Mouse (Mus musculus): ENCODE data around the gene Akna.

Gene Akna

GRCm38 (mm10) chr4:63384262-63384661 is 18.9 kb downstream of the Akna start:
- no peak for ATAC-seq (ENCODE audit: low TSS enrichment)

DNA sequence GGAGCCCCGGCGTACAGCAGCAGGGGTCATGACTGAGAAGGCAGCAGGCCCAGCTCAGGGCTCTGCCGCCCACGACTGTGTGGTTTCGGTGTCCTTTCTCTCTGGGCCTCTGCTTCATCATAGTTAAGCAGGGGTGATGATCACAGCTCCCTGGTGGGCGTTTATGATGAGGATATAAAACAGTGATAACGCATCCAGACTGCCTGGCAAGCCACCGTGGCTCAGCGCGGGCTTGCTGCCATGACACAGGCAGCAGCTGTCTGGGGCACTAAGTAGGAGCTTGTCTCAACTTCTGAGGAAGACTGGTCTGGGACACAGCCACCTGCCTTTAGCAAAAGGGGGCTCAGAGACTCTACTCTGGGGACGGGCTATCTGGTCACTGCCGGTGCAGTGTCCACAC is 19.7 kb downstream of the Akna start:
- ATAC-seq (ENCODE audit: low TSS enrichment) = peak; percentile 27; the same call in 1 of the 2 replicates

- ATAC-seq (ENCODE audit: low TSS enrichment) = no peak
Measured at GRCm38 (mm10) chr4:63382676-63383369, 20.3 kb downstream of the Akna start.

- ATAC-seq (ENCODE audit: low TSS enrichment) = peak; percentile 41; the same call in 1 of the 2 replicates
Measured at GRCm38 (mm10) chr4:63377483-63377882, 25.7 kb downstream of the Akna start.

- no peak for ATAC-seq (ENCODE audit: low TSS enrichment)
Measured at GRCm38 (mm10) chr4:63375367-63375766, 27.8 kb downstream of the Akna start.

DNA sequence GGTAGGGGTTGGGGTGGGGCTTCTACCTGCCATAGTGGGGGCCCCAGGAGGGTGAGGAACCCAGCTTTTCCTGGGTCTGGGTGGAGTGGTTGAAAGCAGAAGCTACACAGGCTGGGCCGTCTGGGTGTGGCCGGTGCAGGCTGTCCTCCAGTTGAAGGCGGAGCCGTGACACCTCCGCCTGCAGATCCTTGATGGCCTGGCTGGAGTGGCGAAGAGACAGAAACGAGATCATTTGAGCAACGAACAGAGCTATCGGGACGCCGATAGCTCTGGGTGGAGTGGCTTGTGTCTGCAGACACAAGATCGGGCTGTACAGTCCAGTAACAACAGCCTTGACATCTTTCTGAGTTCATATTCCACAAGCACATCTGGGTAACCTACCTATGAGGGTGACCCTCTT is 28.8 kb downstream of the Akna start:
- no peak for ATAC-seq (ENCODE audit: low TSS enrichment)

DNA sequence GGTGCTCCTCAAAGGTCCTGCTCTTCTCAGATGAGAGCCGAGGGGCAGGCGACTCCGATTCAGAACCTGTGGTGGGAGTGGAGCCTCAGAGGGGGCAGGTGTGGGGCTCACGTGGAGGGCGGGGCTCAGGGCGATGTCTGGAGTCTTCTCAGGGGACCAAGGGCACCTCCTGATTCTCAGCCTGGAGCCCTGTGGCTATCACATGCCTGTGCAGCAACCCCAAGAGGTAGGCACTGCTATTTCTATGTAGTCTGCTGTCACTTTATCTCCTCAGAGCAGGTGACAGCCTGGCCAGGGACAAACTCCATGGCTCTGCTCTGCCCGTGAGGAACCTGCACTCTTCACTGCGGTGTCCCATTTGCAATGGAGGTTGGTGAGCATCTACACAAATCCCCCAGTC is 29.8 kb downstream of the Akna start:
- no peak for ATAC-seq (ENCODE audit: low TSS enrichment)

DNA sequence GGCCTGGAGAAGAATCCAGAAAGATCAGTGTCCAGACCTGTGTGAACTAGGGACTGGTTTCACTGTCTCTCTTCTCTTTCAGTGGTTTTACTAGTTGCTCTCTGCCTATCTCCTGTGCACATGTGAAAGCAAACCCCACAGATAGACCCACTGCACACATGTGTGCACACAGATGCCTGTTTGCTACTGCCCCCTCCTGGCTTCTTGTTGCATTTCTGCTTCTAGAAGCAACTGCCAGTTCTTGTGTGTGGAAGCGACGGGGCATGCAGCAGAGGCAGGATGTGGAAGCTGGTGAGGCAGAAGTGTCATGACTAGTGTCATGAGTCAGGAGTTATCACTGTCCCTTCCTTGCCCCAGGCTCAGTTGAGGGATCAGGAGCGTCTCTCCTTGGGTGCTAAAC is 31.3 kb downstream of the Akna start:
- ATAC-seq (ENCODE audit: low TSS enrichment) = peak; percentile 66

DNA sequence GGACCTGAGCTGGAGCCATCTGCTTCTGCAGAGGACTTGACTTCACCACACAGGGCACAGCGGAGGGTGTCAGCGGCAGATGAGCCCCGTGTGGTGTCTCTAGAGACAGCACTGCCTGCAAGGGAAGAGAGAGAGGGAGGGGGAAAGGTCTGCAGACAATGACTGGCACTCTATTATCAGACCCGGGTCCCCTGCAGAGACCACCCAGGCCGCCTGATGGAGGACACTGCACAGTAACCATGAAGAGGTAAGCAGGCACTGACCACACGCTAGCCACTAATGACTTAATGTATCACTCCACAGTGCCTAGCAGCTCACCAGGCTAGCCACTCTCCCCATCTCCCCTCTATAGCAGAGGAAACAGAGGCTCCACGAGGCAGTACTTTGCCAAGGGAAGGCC is 32.3 kb downstream of the Akna start:
- no peak for ATAC-seq (ENCODE audit: low TSS enrichment)

DNA sequence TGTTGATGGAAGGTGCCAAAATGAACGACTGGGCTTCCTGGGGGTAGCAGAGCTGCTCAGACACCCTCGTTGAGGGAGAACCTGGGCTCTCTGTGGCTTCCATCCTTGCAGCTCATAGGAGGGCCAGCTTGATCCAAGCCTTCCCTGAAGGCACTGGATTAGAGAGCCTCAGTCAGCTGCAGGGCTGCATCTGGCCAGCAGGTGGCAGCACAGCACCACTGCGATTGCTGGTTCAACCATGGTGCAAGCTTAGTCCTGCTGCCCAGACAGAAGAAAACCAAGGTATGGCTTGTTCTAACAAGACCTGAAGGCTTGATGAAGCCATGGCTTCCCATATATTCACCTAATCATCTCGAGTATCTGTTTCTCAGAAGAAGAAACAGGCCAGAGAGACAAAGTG is 34.6 kb downstream of the Akna start:
- peak; percentile 92 for ATAC-seq (ENCODE audit: low TSS enrichment)

DNA sequence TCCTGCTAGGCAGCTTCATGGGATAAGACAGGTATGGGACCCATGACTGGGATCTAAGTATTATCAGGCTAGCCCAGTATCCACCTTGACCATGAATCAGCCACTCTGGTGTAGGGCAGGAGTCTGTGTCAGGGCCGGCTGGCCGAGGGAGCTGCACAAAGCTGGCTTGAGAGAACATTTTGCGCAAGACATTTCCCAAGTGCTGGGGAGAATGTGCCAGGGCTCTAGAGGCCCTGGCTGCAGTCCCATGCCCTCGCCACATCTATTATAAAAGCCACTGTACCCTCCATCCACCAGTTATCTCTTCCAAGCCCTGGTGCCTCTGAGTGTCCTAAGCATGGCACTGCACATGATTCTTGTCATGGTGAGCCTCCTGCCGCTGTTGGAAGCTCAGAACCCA is 41.0 kb downstream of the Akna start, which contains the start of gene Orm2:
Gene Orm2 (plus strand): TSS at position 300 of the 400 bp plus-strand sequence.
- ATAC-seq (ENCODE audit: low TSS enrichment) = no peak

GRCm38 (mm10) chr4:63359861-63360260 is 43.3 kb downstream of the Akna start:
- no peak for ATAC-seq (ENCODE audit: low TSS enrichment)

DNA sequence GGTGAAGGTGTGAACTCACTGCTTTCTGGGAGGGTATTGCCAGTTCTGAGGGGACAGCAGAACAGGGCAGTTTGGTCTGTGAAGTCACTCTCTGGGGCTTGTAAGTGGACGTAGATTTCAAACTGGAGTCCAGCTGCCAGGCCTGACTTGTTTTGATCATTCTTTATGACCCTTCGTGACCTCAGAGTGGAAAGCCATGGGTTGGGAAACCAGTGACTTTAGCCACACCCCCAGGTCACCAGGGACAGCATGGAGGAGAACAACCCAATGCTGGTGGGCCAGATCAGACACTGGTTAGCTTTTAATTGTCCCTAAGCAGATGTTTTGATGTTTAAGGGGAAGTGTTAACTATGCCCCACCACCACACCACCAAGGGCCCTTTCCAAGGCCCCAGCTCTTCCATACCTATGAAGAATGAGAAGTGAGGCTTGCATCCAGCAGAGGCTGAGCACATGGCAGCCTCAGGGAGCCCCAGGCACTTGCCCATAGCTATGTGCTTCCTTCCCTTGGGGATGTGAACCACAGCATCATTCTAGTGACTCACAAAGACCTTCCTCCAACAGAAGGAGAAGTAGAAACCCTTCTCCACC is 46.1 kb downstream of the Akna start:
- no peak for ATAC-seq (ENCODE audit: low TSS enrichment)

GRCm38 (mm10) chr4:63355877-63356665 is 47.1 kb downstream of the Akna start, which contains the start of gene Orm3:
TSS of gene Orm3 (plus strand) at chr4:63356162.
- no peak for ATAC-seq (ENCODE audit: low TSS enrichment)

GRCm38 (mm10) chr4:63348524-63348923 is 54.6 kb downstream of the Akna start:
- ATAC-seq (ENCODE audit: low TSS enrichment) = no peak

- ATAC-seq (ENCODE audit: low TSS enrichment) = no peak
Measured at GRCm38 (mm10) chr4:63346659-63347058, 56.5 kb downstream of the Akna start.

- no peak for ATAC-seq (ENCODE audit: low TSS enrichment)
Measured at GRCm38 (mm10) chr4:63345261-63345660, 57.9 kb downstream of the Akna start.

GRCm38 (mm10) chr4:63344295-63344694 is 58.9 kb downstream of the Akna start, which contains the start of gene Orm1:
TSS of gene Orm1 (plus strand) at chr4:63344560.
- ATAC-seq (ENCODE audit: low TSS enrichment) = no peak

DNA sequence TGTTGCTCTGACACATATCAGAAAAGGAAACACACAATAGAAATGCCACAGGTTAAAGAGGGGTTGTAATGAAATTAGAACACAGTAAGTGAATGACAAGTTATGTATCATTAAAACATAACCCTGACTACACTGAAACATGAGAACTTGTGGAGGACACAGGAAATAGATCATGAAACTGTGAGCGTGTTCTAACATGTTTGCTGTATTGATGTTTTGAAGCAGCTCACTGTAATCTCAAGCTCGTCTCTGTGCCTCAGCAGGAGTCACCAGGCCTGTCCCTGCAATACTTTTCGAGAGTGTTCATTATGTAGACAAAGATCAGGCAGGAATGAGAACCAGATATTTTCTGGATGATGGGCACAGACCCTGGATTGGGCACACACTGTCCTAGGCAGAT is 59.5 kb downstream of the Akna start:
- ATAC-seq (ENCODE audit: low TSS enrichment) = no peak

DNA sequence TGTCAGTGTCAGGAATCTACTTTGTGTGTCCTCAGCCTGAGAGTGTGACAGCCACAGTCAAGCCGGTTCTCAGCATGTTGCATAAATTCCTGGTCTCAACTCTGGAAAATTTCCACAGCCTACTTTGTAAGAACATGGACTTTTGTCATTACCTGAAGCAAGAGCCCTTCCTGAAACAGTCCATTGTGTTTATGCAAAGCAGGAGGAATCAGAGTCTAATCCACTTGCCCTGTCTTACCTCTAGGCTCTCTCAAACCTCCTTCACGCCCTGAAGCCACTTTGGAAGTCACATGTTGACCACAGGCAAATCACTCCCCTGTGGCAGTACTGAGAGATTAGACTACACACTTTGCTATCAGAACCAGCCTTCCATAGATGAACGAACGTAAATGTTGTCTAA is 60.7 kb downstream of the Akna start:
- ATAC-seq (ENCODE audit: low TSS enrichment) = no peak

- peak; percentile 97 for ATAC-seq (ENCODE audit: low TSS enrichment)
Measured at GRCm38 (mm10) chr4:63338414-63339076, 64.6 kb downstream of the Akna start.

DNA sequence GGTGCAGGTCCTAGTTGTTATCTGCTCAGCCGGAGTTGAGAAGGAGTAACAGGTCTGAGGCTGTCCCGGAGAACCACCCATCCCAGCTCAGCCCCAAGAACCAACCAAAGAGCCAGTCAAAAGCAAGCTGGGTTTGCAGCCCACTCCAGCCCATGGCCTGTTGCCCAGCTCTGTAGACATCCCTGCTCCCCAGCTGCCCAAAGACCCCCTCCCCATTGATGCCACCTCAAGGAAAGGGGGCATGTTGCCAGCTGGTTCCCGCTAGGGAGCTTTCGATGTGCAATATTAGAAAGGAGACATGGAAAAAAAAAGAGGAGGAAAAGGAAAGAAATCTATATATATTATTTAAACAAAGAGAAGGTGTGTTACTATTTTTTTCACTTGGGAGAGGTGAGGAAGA is 69.8 kb downstream of the Akna start:
- no peak for ATAC-seq (ENCODE audit: low TSS enrichment)

All from frontal cortex, adult (tissue).